Mouse (Mus musculus) embryonic facial prominence, embryonic 15.5 days (tissue): Measurements from ENCODE around the gene Dhrs2. TPM values are rescaled to one million over a fixed set of nuclear protein-coding genes. Genes with fewer than 3 reads are reported as not detected.

Source experiments
- ATAC-seq: fragments of 200-750 bp; cut with Nextera tagmentation; 2 replicates; pipeline ENCODE4 v1.8.0; 2017; ENCODE audit warnings: low read depth, moderate TSS enrichment; ENCODE audit not compliant: insufficient number of reproducible peaks, low FRiP score, low TSS enrichment
- H3K27ac ChIP-seq: fragments of 300-500 bp; sonication (generic); replicated peaks from 2 replicates; pipeline ENCODE4 v1.5.1; 2015; ENCODE audit warnings: mild to moderate bottlenecking, inconsistent platforms
- H3K27me3 ChIP-seq: fragments of 300-500 bp; sonication (generic); 2 replicates; pipeline ENCODE4 v1.6.1; 2015; ENCODE audit warnings: inconsistent platforms
- H3K36me3 ChIP-seq: fragments of 300-500 bp; sonication (generic); 2 replicates; pipeline ENCODE4 v1.6.1; 2015; ENCODE audit warnings: mild to moderate bottlenecking, inconsistent platforms
- H3K4me1 ChIP-seq: fragments of 300-500 bp; sonication (generic); 2 replicates; pipeline ENCODE4 v1.6.1; 2015; ENCODE audit warnings: inconsistent platforms
- H3K4me2 ChIP-seq: fragments of 300-500 bp; sonication (generic); replicated peaks from 2 replicates; pipeline ENCODE4 v1.6.1; 2015; ENCODE audit warnings: mild to moderate bottlenecking, inconsistent platforms
- H3K4me3 ChIP-seq: fragments of 300-500 bp; sonication (generic); replicated peaks from 2 replicates; pipeline ENCODE4 v1.5.1; 2015; ENCODE audit warnings: mild to moderate bottlenecking, inconsistent platforms
- H3K9ac ChIP-seq: fragments of 300-500 bp; sonication (generic); 2 replicates; pipeline ENCODE4 v1.6.1; 2015; ENCODE audit warnings: inconsistent platforms
- H3K9me3 ChIP-seq: fragments of 300-500 bp; sonication (generic); replicated peaks from 2 replicates; pipeline ENCODE4 v1.6.1; 2016; ENCODE audit warnings: inconsistent platforms
- WGBS: fragments of 180-500 bp; shearing (Covaris S2); methylation state at CpG from one replicate; pipeline ENCODE4 v1.1.7; 2015; 5-methylcytosine and 5-hydroxymethylcytosine counted together
- polyA plus RNA-seq: library from polyadenylated mRNA; unstranded; fragments of >200 nt; fragmentation: Nextera tagmentation; extraction: Ambion mirVana; gene quantifications from 2 replicates; pipeline ENCODE4 v1.2.1, GENCODE M21; 2015

Dhrs2 gene
- polyA plus RNA-seq = 14.4 and 33.7 TPM in 2 replicates

DNA sequence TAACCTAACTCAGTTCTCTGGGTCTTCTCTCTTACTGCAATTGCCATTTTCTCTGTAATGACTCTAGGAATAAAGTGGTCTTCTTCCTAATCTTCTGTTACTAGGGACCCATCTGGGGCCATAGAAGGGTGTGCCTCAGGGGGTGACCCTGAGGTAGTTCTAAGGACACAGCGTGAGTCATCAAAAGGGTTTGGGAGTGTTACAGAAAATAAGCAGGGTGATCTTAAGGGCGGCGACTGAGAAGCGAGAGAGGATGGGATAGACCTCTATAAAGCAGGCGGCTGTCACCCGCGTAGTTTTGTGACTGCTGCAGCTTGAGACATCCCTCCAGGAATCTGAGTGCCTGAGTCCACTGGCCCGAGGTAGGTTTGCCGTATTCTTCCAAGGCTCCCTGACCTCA is at the start of gene Dhrs2:
TSS of gene Dhrs2 (plus strand) at position 301 of the 400 bp plus-strand sequence.
- no peaks in the 10 kb centered on the region for H3K36me3 ChIP-seq
- no peak within 1 kb of the TSS for H3K27ac ChIP-seq
- 72% methylated on average over 9 of the region's 9 CpGs for WGBS

DNA sequence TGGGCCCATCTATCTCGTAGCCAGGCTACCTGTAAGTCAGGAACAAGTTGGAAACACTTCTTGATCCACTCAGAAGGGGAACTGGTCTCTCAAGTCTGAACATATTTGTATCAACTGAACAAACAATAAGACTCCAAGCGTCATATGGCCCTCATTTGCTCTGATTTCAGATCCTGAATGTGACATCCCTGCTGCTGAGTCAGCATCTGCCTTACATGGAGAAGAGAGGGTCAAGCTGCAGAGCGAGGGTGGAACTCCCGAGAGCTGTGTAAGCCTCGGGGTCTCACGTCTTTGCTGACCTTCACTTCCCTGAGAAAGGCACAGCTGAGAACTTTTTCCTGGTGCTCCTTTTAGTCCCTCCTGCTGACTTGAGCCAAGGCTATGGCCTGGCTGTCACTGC is 47.6 kb upstream of the Dhrs2 start:
- no peaks in the 10 kb centered on the region for H3K36me3 ChIP-seq
- no peaks in the 10 kb centered on the region for H3K9me3 ChIP-seq
- H3K9ac ChIP-seq = no peak overlapping the region
- no peaks in the 10 kb centered on the region for H3K4me1 ChIP-seq
- ATAC-seq = no peak
- no peak overlapping the region for H3K4me3 ChIP-seq
- no peak overlapping the region for H3K4me2 ChIP-seq
- H3K27me3 ChIP-seq = no peaks in the 10 kb centered on the region
- 56% methylated on average over 6 of the region's 6 CpGs for WGBS
- no peak overlapping the region for H3K27ac ChIP-seq

More for the DNA sequence above, at the start of gene Dhrs2:
- Histone ChIP-seq H3K4me2 (no peak within 1 kb of the TSS), H3K9me3 (no peaks in the 10 kb centered on the region), H3K4me1 (no peaks in the 10 kb centered on the region), H3K4me3 (no peak within 1 kb of the TSS), H3K9ac (no peak within 1 kb of the TSS), H3K27me3 (no peaks in the 10 kb centered on the region)
- ATAC-seq = no peak

DNA sequence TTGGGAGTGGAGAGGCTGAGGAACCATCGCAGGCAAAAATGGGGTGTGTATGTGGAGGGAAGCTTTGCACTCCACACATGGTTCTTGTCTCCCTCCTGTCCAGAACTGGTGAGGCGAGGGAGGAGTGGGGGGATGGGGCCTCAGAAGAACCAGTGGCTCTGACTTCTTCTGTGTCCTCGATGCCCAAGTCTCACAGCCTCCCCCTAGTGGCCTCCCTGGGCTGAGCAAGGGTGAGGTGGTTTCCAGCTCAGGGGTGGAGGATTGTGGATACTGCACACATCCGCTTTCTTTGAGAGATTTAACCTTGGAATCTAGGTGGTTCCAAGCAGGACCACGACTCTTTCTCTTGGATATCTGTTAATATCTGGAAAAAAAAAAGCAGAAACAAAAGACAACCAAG is 44.5 kb upstream of the Dhrs2 start:
- H3K4me2 ChIP-seq = no peak overlapping the region
- no peaks in the 10 kb centered on the region for H3K4me1 ChIP-seq
- ATAC-seq = no peak
- no peaks in the 10 kb centered on the region for H3K27me3 ChIP-seq
- WGBS = 37% methylated on average over 5 of the region's 5 CpGs
- no peak overlapping the region for H3K4me3 ChIP-seq
- H3K36me3 ChIP-seq = no peaks in the 10 kb centered on the region
- no peak overlapping the region for H3K9ac ChIP-seq
- no peaks in the 10 kb centered on the region for H3K9me3 ChIP-seq
- H3K27ac ChIP-seq = no peak overlapping the region

DNA sequence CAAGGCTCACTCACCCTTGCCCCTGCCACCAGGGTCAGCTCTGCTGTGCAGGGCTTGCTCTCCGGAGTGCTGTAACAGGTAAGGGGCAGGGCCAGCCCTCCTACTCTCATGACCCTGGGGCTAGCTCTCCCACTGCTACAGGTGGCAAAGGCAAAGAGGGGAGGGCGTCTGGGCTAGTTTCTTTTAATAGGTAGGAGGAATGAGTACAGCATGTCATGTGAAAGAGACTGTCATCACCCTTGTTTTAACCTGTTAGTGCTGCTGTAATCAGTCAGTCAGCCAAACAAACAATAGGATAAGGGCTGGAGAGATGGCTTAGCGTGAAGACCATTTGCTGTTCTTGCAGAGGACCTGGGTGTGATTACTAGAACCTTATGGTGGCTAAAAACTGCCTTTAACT is 40.9 kb upstream of the Dhrs2 start:
- Histone ChIP-seq H3K9me3 (no peaks in the 10 kb centered on the region), H3K27me3 (no peaks in the 10 kb centered on the region), H3K4me3 (no peak overlapping the region), H3K27ac (no peak overlapping the region), H3K4me2 (no peak overlapping the region), H3K4me1 (no peaks in the 10 kb centered on the region), H3K9ac (no peak overlapping the region), H3K36me3 (no peaks in the 10 kb centered on the region)
- ATAC-seq = no peak
- 45% methylated on average over 3 of the region's 3 CpGs for WGBS

DNA sequence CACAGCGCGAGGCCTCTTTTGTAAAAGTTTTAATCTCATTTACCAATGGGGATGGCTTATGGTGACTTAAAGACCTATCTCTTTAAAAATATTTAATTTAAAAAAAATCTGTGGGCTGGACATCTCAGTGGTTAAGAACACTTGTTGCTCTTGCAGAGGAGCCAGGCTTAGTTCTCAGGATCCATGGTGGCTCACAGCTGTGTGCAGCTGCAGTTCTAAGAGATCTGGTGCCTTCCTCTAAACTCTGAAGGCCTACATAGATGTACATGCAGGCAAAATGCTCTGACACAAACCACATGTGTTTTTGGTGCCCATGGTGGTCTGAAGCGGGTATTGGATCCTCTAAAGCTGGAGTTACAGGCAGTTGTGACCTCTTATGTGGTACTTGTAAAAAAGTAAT is 38.6 kb upstream of the Dhrs2 start:
- H3K9ac ChIP-seq = no peak overlapping the region
- no peak overlapping the region for H3K27ac ChIP-seq
- no peaks in the 10 kb centered on the region for H3K4me1 ChIP-seq
- 81% methylated on average over 3 of the region's 3 CpGs for WGBS
- H3K4me3 ChIP-seq = no peak overlapping the region
- H3K27me3 ChIP-seq = no peaks in the 10 kb centered on the region
- H3K36me3 ChIP-seq = no peaks in the 10 kb centered on the region
- no peak for ATAC-seq
- H3K9me3 ChIP-seq = no peaks in the 10 kb centered on the region
- no peak overlapping the region for H3K4me2 ChIP-seq

DNA sequence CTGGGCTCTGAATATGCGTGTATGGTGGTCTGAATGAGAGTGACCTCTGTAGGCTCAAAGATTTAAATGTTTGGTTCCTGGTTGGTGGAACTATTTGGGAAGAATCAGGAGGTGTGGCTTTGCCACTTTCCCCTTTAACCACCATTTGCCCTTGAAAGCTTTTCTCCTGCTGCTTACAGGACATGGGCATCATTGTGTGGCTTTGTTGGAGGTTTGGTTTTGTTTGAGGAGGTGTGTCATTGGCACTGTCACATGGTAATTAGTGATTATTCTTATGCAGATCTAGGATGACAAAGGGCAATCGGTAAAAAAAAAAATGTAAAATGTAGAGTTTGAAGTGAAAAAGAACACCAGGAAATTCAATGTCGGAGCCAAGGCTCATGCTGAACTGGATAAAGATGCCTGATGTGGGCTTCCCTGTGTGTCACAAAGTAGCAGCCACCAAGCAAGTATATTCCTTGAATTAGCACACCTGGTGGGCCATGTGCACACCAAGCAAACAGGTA is 37.1 kb upstream of the Dhrs2 start:
- Histone ChIP-seq H3K27ac (no peak overlapping the region), H3K36me3 (no peaks in the 10 kb centered on the region), H3K4me1 (no peaks in the 10 kb centered on the region), H3K27me3 (no peaks in the 10 kb centered on the region), H3K4me2 (no peak overlapping the region), H3K9ac (no peak overlapping the region), H3K9me3 (no peaks in the 10 kb centered on the region), H3K4me3 (no peak overlapping the region)
- no peak for ATAC-seq
- 88% methylated on average over 3 of the region's 3 CpGs for WGBS

DNA sequence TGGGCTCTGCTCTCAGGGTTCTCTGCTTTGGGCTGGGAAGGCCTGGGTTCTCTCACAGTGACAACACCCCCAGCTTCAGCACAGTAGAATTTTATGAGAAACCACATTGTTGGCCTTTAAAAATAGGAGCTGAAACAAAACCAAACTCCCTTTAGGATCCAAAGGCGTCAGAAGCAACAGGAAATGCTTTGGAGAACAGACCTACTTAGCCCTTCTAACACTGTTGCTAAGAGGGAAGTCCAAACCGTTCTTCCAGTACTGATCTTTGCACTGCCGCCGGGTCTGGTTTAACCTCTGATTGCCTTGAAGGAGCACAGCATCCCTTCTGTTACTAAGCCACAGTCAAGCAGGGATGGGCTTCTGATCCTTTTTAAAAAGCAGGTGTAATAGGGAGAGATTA is 33.3 kb upstream of the Dhrs2 start:
- Histone ChIP-seq H3K36me3 (no peaks in the 10 kb centered on the region), H3K9me3 (no peaks in the 10 kb centered on the region), H3K4me1 (no peaks in the 10 kb centered on the region), H3K4me3 (no peak overlapping the region), H3K27me3 (no peaks in the 10 kb centered on the region), H3K9ac (no peak overlapping the region), H3K4me2 (no peak overlapping the region), H3K27ac (no peak overlapping the region)
- WGBS = 27% methylated on average over 4 of the region's 4 CpGs
- ATAC-seq = no peak

DNA sequence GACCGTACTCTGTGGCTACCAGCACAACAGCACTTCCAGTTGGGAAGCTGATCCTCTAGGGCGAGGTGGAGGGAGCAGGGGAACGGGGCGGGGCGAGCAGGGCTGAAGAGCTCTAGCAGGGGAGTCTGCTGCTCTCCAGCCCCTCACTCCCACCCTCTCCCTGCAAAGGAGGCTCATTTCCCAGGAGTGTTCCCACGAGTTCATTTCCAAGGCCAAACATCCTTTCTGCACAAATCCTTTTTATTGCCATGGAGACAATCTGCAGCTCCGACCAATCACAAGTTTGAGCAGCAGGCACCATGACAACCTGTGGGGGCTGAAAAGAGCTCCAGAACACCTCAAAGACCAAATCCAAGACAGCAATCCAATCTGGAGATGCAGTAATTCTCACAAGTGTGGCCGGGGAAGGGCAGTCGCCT is 32.4 kb upstream of the Dhrs2 start:
- Histone ChIP-seq H3K27me3 (no peaks in the 10 kb centered on the region), H3K4me1 (no peaks in the 10 kb centered on the region), H3K9me3 (no peaks in the 10 kb centered on the region), H3K27ac (no peak overlapping the region), H3K4me3 (no peak overlapping the region), H3K4me2 (no peak overlapping the region), H3K9ac (no peak overlapping the region), H3K36me3 (no peaks in the 10 kb centered on the region)
- no peak for ATAC-seq
- 29% methylated on average over 9 of the region's 9 CpGs for WGBS

DNA sequence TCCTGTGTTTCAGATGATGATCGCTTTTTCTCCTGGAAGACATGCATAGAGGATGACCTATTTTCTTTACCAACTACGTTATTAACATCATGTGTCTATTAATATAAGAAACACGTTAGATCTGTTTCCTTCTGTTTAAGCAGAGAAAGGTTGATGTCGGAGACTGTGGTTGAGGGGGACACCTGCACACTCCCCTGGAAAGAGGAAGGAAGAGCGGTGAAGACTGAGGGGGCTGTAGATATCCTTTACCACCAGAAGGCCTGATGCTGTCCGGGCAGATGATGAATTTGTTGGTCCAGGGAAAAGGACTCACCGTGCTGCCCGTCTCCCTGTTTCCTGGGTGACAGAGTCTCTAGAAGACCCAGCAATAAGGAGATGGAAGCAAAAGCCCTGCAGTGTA is 28.5 kb upstream of the Dhrs2 start:
- no peak overlapping the region for H3K4me3 ChIP-seq
- no peak overlapping the region for H3K27ac ChIP-seq
- H3K9ac ChIP-seq = no peak overlapping the region
- H3K27me3 ChIP-seq = no peaks in the 10 kb centered on the region
- H3K4me1 ChIP-seq = no peaks in the 10 kb centered on the region
- no peak overlapping the region for H3K4me2 ChIP-seq
- H3K9me3 ChIP-seq = no peaks in the 10 kb centered on the region
- 86% methylated on average over 8 of the region's 8 CpGs for WGBS
- no peaks in the 10 kb centered on the region for H3K36me3 ChIP-seq
- ATAC-seq = no peak

DNA sequence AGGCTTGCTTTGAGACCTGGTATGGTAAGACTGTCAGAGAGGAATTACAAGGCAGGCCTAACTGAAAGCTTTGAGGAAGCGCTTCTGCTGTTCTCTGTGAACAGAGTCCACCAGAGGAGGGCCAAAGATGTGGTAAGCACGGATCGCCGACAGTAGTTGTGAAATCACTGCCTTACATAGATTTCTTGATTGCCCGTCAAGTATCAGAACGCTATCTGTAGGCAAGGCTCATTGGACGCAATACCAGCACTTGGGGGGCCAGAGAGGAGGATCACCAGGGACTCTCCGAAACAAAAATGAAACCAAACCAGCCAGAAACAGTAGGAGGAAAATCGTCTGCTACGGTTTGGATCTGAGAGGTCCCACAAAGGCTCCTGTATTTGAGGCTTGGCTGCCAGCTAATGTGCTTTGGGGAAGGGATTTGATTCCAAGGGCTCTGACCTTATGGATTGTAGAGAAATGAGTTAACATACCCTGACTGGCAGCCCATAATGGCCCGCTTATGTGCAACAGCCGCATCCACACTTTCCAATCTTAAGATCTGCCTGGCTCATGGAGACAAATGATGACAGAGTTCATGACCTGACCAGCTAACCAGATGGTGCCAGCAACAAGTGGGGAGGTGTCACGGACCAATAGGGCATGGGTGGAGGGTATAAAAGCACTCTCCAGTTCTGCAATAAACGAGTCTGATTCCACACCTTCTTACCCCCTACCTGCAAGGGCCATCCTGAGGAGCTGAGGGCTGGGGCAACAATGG is 27.8 kb upstream of the Dhrs2 start:
- ATAC-seq = no peak
- no peaks in the 10 kb centered on the region for H3K4me1 ChIP-seq
- H3K27ac ChIP-seq = no peak overlapping the region
- H3K27me3 ChIP-seq = no peaks in the 10 kb centered on the region
- no peaks in the 10 kb centered on the region for H3K36me3 ChIP-seq
- 0 out of 2 replicates have a peak overlapping the region, but pooled peaks have one; percentile 0 for H3K4me2 ChIP-seq
- H3K4me3 ChIP-seq = no peak overlapping the region
- H3K9ac ChIP-seq = no peak overlapping the region
- 58% methylated on average over 14 of the region's 14 CpGs for WGBS
- no peaks in the 10 kb centered on the region for H3K9me3 ChIP-seq

DNA sequence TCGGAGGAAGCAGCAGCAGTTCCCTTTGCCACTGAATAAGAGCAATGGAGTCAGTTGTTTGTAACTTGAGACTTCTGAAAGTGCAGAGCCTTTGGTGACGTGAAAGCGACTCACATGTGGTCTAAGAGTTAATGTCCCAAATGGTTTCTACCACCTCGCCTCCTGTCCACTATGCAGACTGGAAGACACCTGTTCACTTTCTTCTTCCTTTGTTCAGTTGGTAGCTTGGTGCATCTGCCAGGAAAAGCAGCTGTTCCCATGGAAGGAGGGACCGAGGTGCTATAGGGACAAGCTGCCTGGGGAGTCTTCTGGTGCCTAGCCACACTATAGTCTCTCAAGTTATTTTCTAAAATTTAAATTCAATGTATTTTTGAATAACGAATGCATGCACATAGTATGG is 27.0 kb upstream of the Dhrs2 start:
- WGBS = 37% methylated on average over 6 of the region's 6 CpGs
- no peak overlapping the region for H3K4me2 ChIP-seq

DNA sequence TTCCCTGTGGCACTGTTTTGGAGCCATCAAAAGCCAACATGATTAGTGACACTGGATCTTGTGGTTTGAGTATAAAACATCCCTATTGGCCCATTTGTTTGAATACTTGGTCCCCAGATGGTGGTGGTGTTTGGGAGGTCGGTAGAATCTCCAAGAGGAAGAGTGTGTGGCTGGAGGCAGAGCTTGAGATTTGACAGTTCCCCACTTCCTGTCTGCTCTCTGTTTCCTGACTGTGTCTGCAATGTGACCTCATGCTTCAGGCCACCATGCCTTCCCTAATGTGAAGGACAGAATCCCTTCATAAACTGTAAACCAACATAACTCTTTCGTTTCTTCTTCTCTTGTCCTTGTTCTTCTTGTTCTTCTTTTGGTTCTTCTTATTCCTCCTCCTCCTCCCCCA is 24.7 kb upstream of the Dhrs2 start:
- 37% methylated on average over 2 of the region's 2 CpGs for WGBS
- no peak overlapping the region for H3K27ac ChIP-seq
- ATAC-seq = no peak
- H3K9me3 ChIP-seq = no peaks in the 10 kb centered on the region
- no peak overlapping the region for H3K9ac ChIP-seq
- no peaks in the 10 kb centered on the region for H3K27me3 ChIP-seq
- H3K4me2 ChIP-seq = no peak overlapping the region
- H3K4me3 ChIP-seq = no peak overlapping the region
- H3K4me1 ChIP-seq = no peaks in the 10 kb centered on the region
- no peaks in the 10 kb centered on the region for H3K36me3 ChIP-seq

More for the DNA sequence above, 27.0 kb upstream of the Dhrs2 start:
- H3K9me3 ChIP-seq = no peaks in the 10 kb centered on the region
- no peak overlapping the region for H3K27ac ChIP-seq
- no peaks in the 10 kb centered on the region for H3K27me3 ChIP-seq
- H3K4me3 ChIP-seq = no peak overlapping the region
- ATAC-seq = peak; percentile 29; the same call in 1 of the 2 replicates
- H3K9ac ChIP-seq = no peak overlapping the region
- no peaks in the 10 kb centered on the region for H3K36me3 ChIP-seq
- H3K4me1 ChIP-seq = no peaks in the 10 kb centered on the region
